Mouse (Mus musculus) liver, embryonic 14.5 days (tissue): ENCODE data around the gene Fam71f1. TPM values are rescaled to one million over a fixed set of nuclear protein-coding genes. Genes with fewer than 3 reads are reported as not detected.

Experiments
- ATAC-seq: fragments of 200-750 bp; cut with Nextera tagmentation; 2 replicates; pipeline ENCODE4 v1.8.0; 2017; ENCODE audit warnings: moderate number of reproducible peaks, mild to moderate bottlenecking, moderate library complexity; ENCODE audit not compliant: insufficient read depth
- DNase-seq, 3 experiments: peaks; one replicate each; pipeline ENCODE4 v3.0.0-alpha.2; 2012 to 2013; ENCODE audit warnings: low read depth in 3 of 3, low spot score in 3 of 3
- H3K27ac ChIP-seq: fragments of 300-500 bp; sonication (generic); 2 replicates; pipeline ENCODE4 v1.5.1; 2014; ENCODE audit warnings: moderate library complexity, mild to moderate bottlenecking, control low read depth, inconsistent platforms
- H3K27me3 ChIP-seq: fragments of 300-500 bp; sonication (generic); 2 replicates; pipeline ENCODE4 v1.6.1; 2014; ENCODE audit warnings: mild to moderate bottlenecking, low read length, moderate library complexity; ENCODE audit not compliant: control insufficient read depth, insufficient read depth
- H3K36me3 ChIP-seq: fragments of 300-500 bp; sonication (generic); replicated peaks from 2 replicates; pipeline ENCODE4 v1.6.1; 2014; ENCODE audit warnings: low read depth; ENCODE audit not compliant: control insufficient read depth, insufficient read depth
- H3K4me1 ChIP-seq, 2 experiments: fragments of 200-500 bp in 1 of 2; fragments of 300-500 bp in 1 of 2; sonication (generic) in 1 of 2; replicated peaks; 2 replicates each; pipeline ENCODE4 v1.6.1; 2012 to 2014; ENCODE audit warnings: antibody characterized with exemption in 1 of 2, inconsistent platforms in 1 of 2, low read length in 1 of 2; ENCODE audit not compliant: control insufficient read depth in 2 of 2, insufficient read depth in 2 of 2
- H3K4me2 ChIP-seq: fragments of 300-500 bp; sonication (generic); 2 replicates; pipeline ENCODE4 v1.6.1; 2014; ENCODE audit warnings: low read depth, mild to moderate bottlenecking, control low read depth, moderate library complexity
- H3K4me3 ChIP-seq, 2 experiments: fragments of 200-500 bp in 1 of 2; fragments of 300-500 bp in 1 of 2; sonication (generic) in 1 of 2; 2 replicates each; pipeline ENCODE4 v1.5.1; 2012 to 2014; ENCODE audit warnings: low read depth in 2 of 2, low read length in 2 of 2, mild to moderate bottlenecking in 2 of 2, control low read depth in 1 of 2, inconsistent platforms in 1 of 2, moderate library complexity in 1 of 2; ENCODE audit not compliant: insufficient read depth in 1 of 2
- H3K9ac ChIP-seq: fragments of 300-500 bp; sonication (generic); replicated peaks from 2 replicates; pipeline ENCODE4 v1.6.1; 2014; ENCODE audit warnings: mild to moderate bottlenecking, control low read depth, moderate library complexity
- H3K9me3 ChIP-seq: fragments of 300-500 bp; sonication (generic); 2 replicates; pipeline ENCODE4 v1.6.1; 2016; ENCODE audit warnings: low read length, mixed read lengths; ENCODE audit not compliant: control insufficient read depth
- CTCF ChIP-seq: IDR thresholded peaks from 2 replicates; pipeline ENCODE4 v1.5.1; 2016; ENCODE audit warnings: antibody characterized with exemption, low read depth, control low read depth
- EP300 ChIP-seq: IDR thresholded peaks from 2 replicates; pipeline ENCODE4 v1.6.1; 2016; ENCODE audit warnings: antibody characterized with exemption, low read depth
- WGBS: fragments of 180-500 bp; shearing (Covaris S2); extraction: QIAGEN DNeasy Blood & Tissue Kit; methylation state at CpG from one replicate; pipeline ENCODE4 v1.1.7; 2014; ENCODE audit not compliant: insufficient replicate concordance; 5-methylcytosine and 5-hydroxymethylcytosine counted together
- polyA plus RNA-seq, 2 experiments: library from polyadenylated mRNA; depleted of rRNA in 1 of 2; stranded (reverse) in 1 of 2; unstranded in 1 of 2; fragments of >200 nt; fragmentation: Nextera tagmentation in 1 of 2; extraction: Ambion mirVana in 1 of 2; gene quantifications; 2 replicates each; pipeline versions ENCODE4 v1.2.1 to v1.2.3; 2012 to 2014

The Fam71f1 gene
- polyA plus RNA-seq, 2 experiments: not detected

GRCm38 (mm10) chr6:29377386-29377785 lies 58.4 kb downstream of the Fam71f1 start:
- peaks cover 29% of the 10 kb centered on the region for H3K36me3 ChIP-seq
- TF ChIP-seq CTCF: no peak
- no peak for TF ChIP-seq EP300

GRCm38 (mm10) chr6:29378678-29379077 lies 59.7 kb downstream of the Fam71f1 start:
- peaks cover 0 to 1% of the 10 kb centered on the region in 2 experiments; a peak in 1 of 4 replicates for H3K4me1 ChIP-seq
- TF ChIP-seq EP300: no peak
- no peak for TF ChIP-seq CTCF
- H3K27ac ChIP-seq: no peak overlapping the region
- DNase-seq (no peak), ATAC-seq (no peak)
- peaks cover 22% of the 10 kb centered on the region for H3K36me3 ChIP-seq
- no peaks in the 10 kb centered on the region for H3K27me3 ChIP-seq
- no peak overlapping the region for H3K4me2 ChIP-seq
- H3K4me3 ChIP-seq: no peak overlapping the region
- H3K9me3 ChIP-seq: no peaks in the 10 kb centered on the region
- 80% methylated on average over 10 of the region's 10 CpGs for WGBS
- no peak overlapping the region for H3K9ac ChIP-seq

More at GRCm38 (mm10) chr6:29377386-29377785, 58.4 kb downstream of the Fam71f1 start:
- whole genome bisulfite sequencing: 63% methylated on average over 4 of the region's 4 CpGs
- no peak for DNase-seq
- Histone ChIP-seq H3K27ac (no peak overlapping the region), H3K4me1 (no peaks in the 10 kb centered on the region; a peak in 1 of 4 replicates), H3K27me3 (no peaks in the 10 kb centered on the region), H3K4me3 (no peak overlapping the region), H3K9ac (no peak overlapping the region), H3K9me3 (no peaks in the 10 kb centered on the region), H3K4me2 (no peak overlapping the region)
- no peak for ATAC-seq

- Histone ChIP-seq H3K4me1 (0 out of 4 replicates have a peak, but pooled peaks cover 0 to 1% of the 10 kb centered on the region in 2 experiments), H3K4me2 (no peak overlapping the region), H3K27me3 (no peaks in the 10 kb centered on the region), H3K9ac (no peak overlapping the region), H3K4me3 (no peak overlapping the region), H3K27ac (no peak overlapping the region), H3K9me3 (no peaks in the 10 kb centered on the region), H3K36me3 (peaks cover 14% of the 10 kb centered on the region; the same call in 1 of the 2 replicates)
- no peak for DNase-seq
- WGBS: 41% methylated on average over 6 of the region's 6 CpGs
- no peak for ATAC-seq
- TF ChIP-seq EP300: no peak
- TF ChIP-seq CTCF: no peak
Observed at GRCm38 (mm10) chr6:29379954-29380353, 61.0 kb downstream of the Fam71f1 start.

GRCm38 (mm10) chr6:29382442-29382841 lies 63.5 kb downstream of the Fam71f1 start:
- Histone ChIP-seq H3K4me1 (peaks cover 0 to 2% of the 10 kb centered on the region in 2 experiments; a peak in 1 of 4 replicates), H3K27me3 (no peaks in the 10 kb centered on the region), H3K4me3 (no peak overlapping the region), H3K9ac (no peak overlapping the region), H3K9me3 (no peaks in the 10 kb centered on the region), H3K27ac (no peak overlapping the region), H3K4me2 (no peak overlapping the region), H3K36me3 (no peaks in the 10 kb centered on the region)
- ATAC-seq (no peak), DNase-seq (no peak)
- 55% methylated on average over 2 of the region's 2 CpGs for WGBS
- TF ChIP-seq EP300 (no peak), CTCF (no peak)

Other genes with a start within 250 kb of the Fam71f1 start
- 6.8 and 11.6 TPM in 2 replicates for gene Rbm28, start 154.1 kb upstream of the Fam71f1 start, polyA plus RNA-seq (2012; rRNA removed)
- gene Rbm28, start 154.1 kb upstream of the Fam71f1 start, polyA plus RNA-seq (2014; fragmentation: Nextera tagmentation; extraction: Ambion mirVana): 9.9 and 13.8 TPM in 2 replicates
- gene Prrt4, start 139.6 kb upstream of the Fam71f1 start, polyA plus RNA-seq (2012; rRNA removed): 0.01 and 0.02 TPM in 2 replicates
- gene Prrt4, start 139.6 kb upstream of the Fam71f1 start, polyA plus RNA-seq (2014; fragmentation: Nextera tagmentation; extraction: Ambion mirVana): not detected in 2 replicates
- gene Impdh1, start 102.8 kb upstream of the Fam71f1 start, polyA plus RNA-seq (2012; rRNA removed): 5.2 and 5.3 TPM in 2 replicates
- 5.5 and 5.8 TPM in 2 replicates for gene Impdh1, start 102.8 kb upstream of the Fam71f1 start, polyA plus RNA-seq (2014; fragmentation: Nextera tagmentation; extraction: Ambion mirVana)
- gene Hilpda, start 46.7 kb upstream of the Fam71f1 start, polyA plus RNA-seq (2012; rRNA removed): 11.4 and 15.3 TPM in 2 replicates
- gene Hilpda, start 46.7 kb upstream of the Fam71f1 start, polyA plus RNA-seq (2014; fragmentation: Nextera tagmentation; extraction: Ambion mirVana): 14.4 and 14.7 TPM in 2 replicates
- 0.17 and 0.23 TPM in 2 replicates for gene Fam71f2, start 39.5 kb upstream of the Fam71f1 start, polyA plus RNA-seq (2012; rRNA removed)
- not detected in 2 replicates for gene Fam71f2, start 39.5 kb upstream of the Fam71f1 start, polyA plus RNA-seq (2014; fragmentation: Nextera tagmentation; extraction: Ambion mirVana)
- gene Calu, start 28.9 kb downstream of the Fam71f1 start, polyA plus RNA-seq (2012; rRNA removed): 40.1 and 49.1 TPM in 2 replicates
- 93.5 and 97.1 TPM in 2 replicates for gene Calu, start 28.9 kb downstream of the Fam71f1 start, polyA plus RNA-seq (2014; fragmentation: Nextera tagmentation; extraction: Ambion mirVana)
- not detected in 2 replicates for gene Opn1sw, start 69.3 kb downstream of the Fam71f1 start, polyA plus RNA-seq (2012; rRNA removed)
- 0.06 TPM in 1 of 2 replicates, not detected in the other for gene Opn1sw, start 69.3 kb downstream of the Fam71f1 start, polyA plus RNA-seq (2014; fragmentation: Nextera tagmentation; extraction: Ambion mirVana)
- 0.17 and 0.37 TPM in 2 replicates for gene Ccdc136, start 77.2 kb downstream of the Fam71f1 start, polyA plus RNA-seq (2012; rRNA removed)
- 0.09 and 0.27 TPM in 2 replicates for gene Ccdc136, start 77.2 kb downstream of the Fam71f1 start, polyA plus RNA-seq (2014; fragmentation: Nextera tagmentation; extraction: Ambion mirVana)
- 0.23 and 0.30 TPM in 2 replicates for gene Flnc, start 114.1 kb downstream of the Fam71f1 start, polyA plus RNA-seq (2012; rRNA removed)
- 0.14 and 0.33 TPM in 2 replicates for gene Flnc, start 114.1 kb downstream of the Fam71f1 start, polyA plus RNA-seq (2014; fragmentation: Nextera tagmentation; extraction: Ambion mirVana)
- gene Atp6v1f, start 148.6 kb downstream of the Fam71f1 start, polyA plus RNA-seq (2012; rRNA removed): 107 and 111 TPM in 2 replicates
- gene Atp6v1f, start 148.6 kb downstream of the Fam71f1 start, polyA plus RNA-seq (2014; fragmentation: Nextera tagmentation; extraction: Ambion mirVana): 137 and 139 TPM in 2 replicates
- 0.11 TPM in 1 of 2 replicates, not detected in the other for gene Atp6v1fnb, start 152.3 kb downstream of the Fam71f1 start, polyA plus RNA-seq (2012; rRNA removed)
- gene Atp6v1fnb, start 152.3 kb downstream of the Fam71f1 start, polyA plus RNA-seq (2014; fragmentation: Nextera tagmentation; extraction: Ambion mirVana): not detected in 2 replicates
- 2.0 and 2.6 TPM in 2 replicates for gene Kcp, start 188.8 kb downstream of the Fam71f1 start, polyA plus RNA-seq (2012; rRNA removed)
- 0.67 and 1.2 TPM in 2 replicates for gene Kcp, start 188.8 kb downstream of the Fam71f1 start, polyA plus RNA-seq (2014; fragmentation: Nextera tagmentation; extraction: Ambion mirVana)
- 5.7 and 6.4 TPM in 2 replicates for gene Irf5, start 207.5 kb downstream of the Fam71f1 start, polyA plus RNA-seq (2012; rRNA removed)
- gene Irf5, start 207.5 kb downstream of the Fam71f1 start, polyA plus RNA-seq (2014; fragmentation: Nextera tagmentation; extraction: Ambion mirVana): 5.5 and 6.8 TPM in 2 replicates